In genomic region chr2:146810695-146811094, GRCm38 (mm10) we compare ENCODE assay signal across 10 mouse cellular contexts. TPM values are rescaled to one million over a fixed set of nuclear protein-coding genes. Genes with fewer than 3 reads are reported as not detected.
DNase-seq lines count a peak whose midpoint lies in the region; ATAC-seq and TF ChIP-seq lines count a peak whose summit lies in the region.
"Had no signal": no experiment of that assay in that cellular context is flagged by ENCODE, and none has a peak within 500 bp of the region (broad histone marks: within the 10 kb centered on the region; RNA-seq: fewer than 3 reads in every experiment).

No protein-coding gene starts in this region.

- no peaks in the 10 kb centered on the region for H3K4me1 ChIP-seq in intestine, embryonic 14.5 days (replicated peaks; ENCODE audit: control insufficient read depth, insufficient read depth, low read length)
- no peaks in the 10 kb centered on the region; the same call in 1 of the 2 replicates for H3K4me1 ChIP-seq in intestine, postnatal 0 days (replicated peaks; ENCODE audit: control insufficient read depth, insufficient read depth, low read length)
- H3K4me1 ChIP-seq in embryonic facial prominence, embryonic 10.5 days, result peaks cover 5% of the 10 kb centered on the region; the same call in 1 of the 2 replicates
- H3K4me1 ChIP-seq in hindbrain, embryonic 13.5 days (replicated peaks), result peaks cover 11% of the 10 kb centered on the region
- H3K4me1 ChIP-seq in midbrain, postnatal 0 days (ENCODE audit: insufficient read depth, low read length), result no peaks in the 10 kb centered on the region
- H3K4me1 ChIP-seq: megakaryocyte, embryonic 14.5 days had no signal

- 58% methylated on average over 13 of the region's 13 CpGs for WGBS in intestine, embryonic 14.5 days
- WGBS in intestine, postnatal 0 days, result 69% methylated on average over 13 of the region's 13 CpGs
- WGBS in embryonic facial prominence, embryonic 10.5 days, result 42% methylated on average over 13 of the region's 13 CpGs
- 52% methylated on average over 13 of the region's 13 CpGs for WGBS in hindbrain, embryonic 13.5 days
- WGBS in midbrain, postnatal 0 days, result 37% methylated on average over 13 of the region's 13 CpGs

- no peaks in the 10 kb centered on the region for H3K36me3 ChIP-seq in intestine, embryonic 14.5 days (ENCODE audit: control insufficient read depth, insufficient read depth, low read length)
- no peaks in the 10 kb centered on the region for H3K36me3 ChIP-seq in intestine, postnatal 0 days (ENCODE audit: control insufficient read depth, insufficient read depth)
- H3K36me3 ChIP-seq in embryonic facial prominence, embryonic 10.5 days (replicated peaks), result no peaks in the 10 kb centered on the region
- no peaks in the 10 kb centered on the region for H3K36me3 ChIP-seq in hindbrain, embryonic 13.5 days
- H3K36me3 ChIP-seq in midbrain, postnatal 0 days (ENCODE audit: insufficient read depth, low read length), result no peaks in the 10 kb centered on the region

- H3K9ac ChIP-seq in intestine, embryonic 14.5 days (ENCODE audit: low read length), result no peak overlapping the region
- no peak overlapping the region for H3K9ac ChIP-seq in intestine, postnatal 0 days (ENCODE audit: low read depth, low read length)
- no peak overlapping the region for H3K9ac ChIP-seq in hindbrain, embryonic 13.5 days
- H3K9ac ChIP-seq in midbrain, postnatal 0 days (replicated peaks; ENCODE audit: low read length, poor library complexity, severe bottlenecking), result no peak overlapping the region

- H3K4me2 ChIP-seq in intestine, embryonic 14.5 days (ENCODE audit: low read length), result 0 out of 2 replicates have a peak overlapping the region, but pooled peaks have one; percentile 26
- no peak overlapping the region for H3K4me2 ChIP-seq in intestine, postnatal 0 days (replicated peaks; ENCODE audit: low read depth)
- H3K4me2 ChIP-seq in hindbrain, embryonic 13.5 days, result peak overlapping the region; percentile 25
- H3K4me2 ChIP-seq in midbrain, postnatal 0 days (ENCODE audit: low read depth, low read length, poor library complexity, severe bottlenecking), result no peak overlapping the region

- H3K27ac ChIP-seq in intestine, embryonic 14.5 days (ENCODE audit: low read depth), result no peak overlapping the region
- no peak overlapping the region for H3K27ac ChIP-seq in intestine, postnatal 0 days (ENCODE audit: low read depth, low read length)
- H3K27ac ChIP-seq in embryonic facial prominence, embryonic 10.5 days (replicated peaks), result no peak overlapping the region
- no peak overlapping the region; the same call in 1 of the 2 replicates for H3K27ac ChIP-seq in hindbrain, embryonic 13.5 days
- no peak overlapping the region for H3K27ac ChIP-seq in midbrain, postnatal 0 days (ENCODE audit: low read depth, low read length)

- H3K27me3 ChIP-seq in intestine, embryonic 14.5 days (replicated peaks; ENCODE audit: control insufficient read depth, insufficient read depth, low read length), result no peaks in the 10 kb centered on the region
- no peaks in the 10 kb centered on the region for H3K27me3 ChIP-seq in intestine, postnatal 0 days (replicated peaks; ENCODE audit: control insufficient read depth, insufficient read depth, low read length)
- no peaks in the 10 kb centered on the region for H3K27me3 ChIP-seq in embryonic facial prominence, embryonic 10.5 days (replicated peaks; ENCODE audit: low read depth, poor library complexity, severe bottlenecking)
- no peaks in the 10 kb centered on the region for H3K27me3 ChIP-seq in hindbrain, embryonic 13.5 days
- no peaks in the 10 kb centered on the region for H3K27me3 ChIP-seq in midbrain, postnatal 0 days (ENCODE audit: insufficient read depth, low read length)
- H3K27me3 ChIP-seq: megakaryocyte, embryonic 14.5 days had no signal

- no peak for ATAC-seq in intestine, embryonic 14.5 days (replicated peaks; ENCODE audit: low FRiP score, low TSS enrichment, low read depth)
- no peak for ATAC-seq in intestine, postnatal 0 days
- peak; percentile 69 for ATAC-seq in hindbrain, embryonic 13.5 days (ENCODE audit: low FRiP score)
- ATAC-seq in midbrain, postnatal 0 days (ENCODE audit: low FRiP score), result no peak
- ATAC-seq in inflammation-experienced regulatory T-cells, adult 6 months, result no peak

- DNase-seq in intestine, embryonic 14.5 days (ENCODE audit: low spot score), result peak; percentile 53
- peak; percentile 31 for DNase-seq in embryonic facial prominence, embryonic 10.5 days (ENCODE audit: low spot score)
- peak; percentile 70 for DNase-seq in midbrain, postnatal 0 days (ENCODE audit: low spot score)
- DNase-seq in urinary bladder, postnatal 25 days (ENCODE audit: low spot score), result no peak
- no peak for DNase-seq in c-Kit-positive CD71-positive TER-119-positive erythroid progenitor cells, embryonic 14.5 days (ENCODE audit: low spot score)
- DNase-seq: spleen, adult 18-20 months had no signal

- no peak for TF ChIP-seq CTCF in intestine, postnatal 0 days (IDR thresholded peaks at IDR 0.05; ENCODE audit: low read depth)
- TF ChIP-seq CTCF in midbrain, postnatal 0 days (IDR thresholded peaks at IDR 0.05), result no peak

- H3K9me3 ChIP-seq in intestine, embryonic 14.5 days (ENCODE audit: control insufficient read depth, low read length), result no peaks in the 10 kb centered on the region
- no peaks in the 10 kb centered on the region for H3K9me3 ChIP-seq in intestine, postnatal 0 days (ENCODE audit: control insufficient read depth)
- H3K9me3 ChIP-seq in embryonic facial prominence, embryonic 10.5 days, result no peaks in the 10 kb centered on the region
- no peaks in the 10 kb centered on the region for H3K9me3 ChIP-seq in hindbrain, embryonic 13.5 days
- no peaks in the 10 kb centered on the region for H3K9me3 ChIP-seq in midbrain, postnatal 0 days (ENCODE audit: low read length)

- H3K4me3 ChIP-seq in intestine, embryonic 14.5 days (ENCODE audit: low read depth, low read length), result no peak overlapping the region
- no peak overlapping the region for H3K4me3 ChIP-seq in intestine, postnatal 0 days (ENCODE audit: low read depth, low read length)
- no peak overlapping the region for H3K4me3 ChIP-seq in embryonic facial prominence, embryonic 10.5 days
- H3K4me3 ChIP-seq in hindbrain, embryonic 13.5 days, result no peak overlapping the region
- H3K4me3 ChIP-seq in midbrain, postnatal 0 days (ENCODE audit: low read depth, low read length), result no peak overlapping the region
- H3K4me3 ChIP-seq: megakaryocyte, embryonic 14.5 days had no signal

RNA-seq across cellular contexts. Expression of gene Kiz, which starts 45.0 kb away (rescaled TPM):
- polyA plus RNA-seq in intestine, embryonic 14.5 days (2014; fragmentation: Nextera tagmentation; extraction: Ambion mirVana), result 26.9 and 30.0 TPM in 2 replicates
- polyA plus RNA-seq in intestine, postnatal 0 days (2015; fragmentation: Nextera tagmentation; extraction: Ambion mirVana), result 9.3 and 9.8 TPM in 2 replicates
- polyA plus RNA-seq in embryonic facial prominence, embryonic 10.5 days (2016; fragmentation: Nextera tagmentation; extraction: Ambion mirVana), result 23.4 and 25.2 TPM in 2 replicates
- 28.3 and 28.8 TPM in 2 replicates for polyA plus RNA-seq in hindbrain, embryonic 13.5 days (2015; fragmentation: Nextera tagmentation; extraction: Ambion mirVana)
- 14.2 and 16.1 TPM in 2 replicates for total RNA-seq in midbrain, postnatal 0 days (2014; rRNA removed)
- 17.4 and 18.0 TPM in 2 replicates for polyA plus RNA-seq in midbrain, postnatal 0 days (2015; fragmentation: Nextera tagmentation; extraction: Ambion mirVana)
- 10 to 100 TPM; 15.0 to 27.4 (median 22.9) TPM for polyA plus RNA-seq in inflammation-experienced regulatory T-cells, adult 6 months (2017; shearing (Covaris generic))

Comparison
In these comparisons a context has a peak if more than half of its experiments do, and no peak if none do; other contexts are left out.
1. H3K4me2 ChIP-seq: peak in intestine, embryonic 14.5 days (single experiment) and hindbrain, embryonic 13.5 days (single experiment); none in intestine, postnatal 0 days (single experiment) and midbrain, postnatal 0 days (single experiment).
2. DNase-seq: peak in intestine, embryonic 14.5 days (single experiment), embryonic facial prominence, embryonic 10.5 days (single experiment) and midbrain, postnatal 0 days (single experiment); none in urinary bladder, postnatal 25 days (single experiment) and c-Kit-positive CD71-positive TER-119-positive erythroid progenitor cells, embryonic 14.5 days (single experiment).